Mouse (Mus musculus) right cerebral cortex, postnatal 10 days (tissue): ENCODE measurements at regions not wholly inside any gene's neighbourhood (a gene's known extent, or its start where the extent isn't known, plus 50 kb on each side); places are given as distances from the start of the nearest gene placed in this dataset.

Experiments
- DNase-seq, 2 experiments: peaks; one replicate each; pipeline ENCODE4 v3.0.0; 2021; ENCODE audit warnings: low spot score in 2 of 2

- DNase-seq, result no peak
Measured at GRCm38 (mm10) chr8:79828763-79829542, 117.3 kb downstream of the Anapc10 start.

- DNase-seq, result no peak
Measured at GRCm38 (mm10) chr8:79829543-79829890, 117.9 kb downstream of the Anapc10 start.

GRCm38 (mm10) chr8:79829941-79830633, 118.5 kb downstream of the Anapc10 start:
- no peak for DNase-seq

GRCm38 (mm10) chr8:79838961-79839360, 127.3 kb downstream of the Anapc10 start:
- no peak for DNase-seq

GRCm38 (mm10) chr8:79849982-79850514, 138.4 kb downstream of the Anapc10 start:
- DNase-seq, result no peak

GRCm38 (mm10) chr8:79850519-79850918, 138.9 kb downstream of the Anapc10 start:
- DNase-seq, result peak in 1 of 2 experiments; percentile 30

GRCm38 (mm10) chr8:79872416-79873077, 160.9 kb downstream of the Anapc10 start:
- DNase-seq, result no peak

- DNase-seq, result no peak
Measured at GRCm38 (mm10) chr8:79907971-79908370, 149.8 kb downstream of the Hhip start.
